In the genomic region with DNA sequence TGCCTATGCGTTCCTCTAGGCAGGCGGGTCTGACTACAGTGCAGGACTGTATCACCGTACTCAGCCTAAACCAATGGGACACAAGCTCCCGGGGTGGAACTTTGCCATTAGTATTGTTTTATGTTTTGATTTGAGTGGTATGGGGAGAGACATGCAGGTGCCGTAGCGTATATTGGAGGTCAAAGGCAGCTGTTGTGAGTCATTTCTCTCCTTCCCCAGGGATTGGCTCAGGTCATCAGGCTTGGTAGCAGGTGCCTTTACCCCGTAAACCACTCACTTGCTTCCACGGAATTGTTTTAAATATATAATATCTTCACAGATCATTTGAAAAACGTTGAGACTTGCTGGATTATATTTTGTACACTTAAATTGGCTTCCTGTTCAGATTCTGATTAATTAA, we compare ENCODE assay signal across 22 mouse cellular contexts. TPM values are rescaled to one million over a fixed set of nuclear protein-coding genes. Genes with fewer than 3 reads are reported as not detected.
DNase-seq lines count a peak whose midpoint lies in the region; ATAC-seq and TF ChIP-seq lines count a peak whose summit lies in the region.
"Had no signal": no experiment of that assay in that cellular context is flagged by ENCODE, and none has a peak within 500 bp of the region (broad histone marks: within the 10 kb centered on the region; RNA-seq: fewer than 3 reads in every experiment).

No protein-coding gene starts in this region.

- peak; percentile 22 for DNase-seq in heart, adult 11 months
- DNase-seq in heart, postnatal 10 days = no peak
- DNase-seq in A20 (ENCODE audit: low read depth, low spot score) (peak; percentile 39), CH12.LX (ENCODE audit: extremely low read depth) (peak; percentile 79)
- no peak for DNase-seq in gastrocnemius, adult 18-20 months (ENCODE audit: low spot score)
- DNase-seq: adrenal gland, adult 2 months; adrenal gland, adult 8-10 months; adrenal gland, postnatal 10 days; adrenal gland, postnatal 14 days; adrenal gland, postnatal 25 days; adrenal gland, postnatal 36 days; B cell, adult 2 months; cerebellum, adult 11 months; cerebellum, adult 11-12 months; cerebellum, adult 18-20 months; cerebellum, adult 2 months; cerebellum, adult 8-10 months had no signal

- no peaks in the 10 kb centered on the region for H3K36me3 ChIP-seq in CH12.LX (replicated peaks in 1 of 2; ENCODE audit: control insufficient read depth in 1 of 2, insufficient read depth in 1 of 2, low read length in 1 of 2)
- H3K36me3 ChIP-seq: G1E had no signal

- TF ChIP-seq CTCF in CH12.LX (conservative IDR thresholded peaks at IDR 0.05 in 1 of 2, IDR thresholded peaks at IDR 0.05 in 1 of 2; ENCODE audit: low read depth in 2 of 2, low read length in 2 of 2) = no peak

- TF ChIP-seq EP300 in CH12.LX (IDR thresholded peaks at IDR 0.05; ENCODE audit: low read length) = peak; percentile 93

- H3K27ac ChIP-seq in CH12.LX (ENCODE audit: insufficient read depth, low read depth) = no peak overlapping the region

- H3K9me3 ChIP-seq in CH12.LX (replicated peaks; ENCODE audit: low read length) = peaks cover 10% of the 10 kb centered on the region

- dilution Hi-C loops in CH12.LX (cut with MboI; ENCODE audit: extremely low pct_ligation_motif_present, extremely low pct_unique_long_range_greater_than_20kb, low sequenced_read_pairs) = no loop called here

- TF ChIP-seq POLR2A in CH12.LX (IDR thresholded peaks at IDR 0.05; ENCODE audit: low read depth, low read length) = no peak

- peaks cover 8 to 40% of the 10 kb centered on the region in 2 experiments for H3K4me1 ChIP-seq in CH12.LX (ENCODE audit: control insufficient read depth in 1 of 2, insufficient read depth in 2 of 2)

- no peak overlapping the region for H3K4me3 ChIP-seq in CH12.LX (replicated peaks in 1 of 3; ENCODE audit: low read depth in 2 of 3, low read length in 2 of 3, poor library complexity in 1 of 3)

- no peak for ATAC-seq in monocyte, adult 5-6 weeks (replicated peaks; ENCODE audit: insufficient number of reproducible peaks, low FRiP score, low TSS enrichment, poor library complexity, severe bottlenecking)
- ATAC-seq: activated CD4-positive, CD25-positive, alpha-beta regulatory T cell, adult 4 months; CD4-positive, CD25-positive, alpha-beta regulatory T cell, adult 4 months; Patski had no signal

- intact Hi-C loops in heart, postnatal 10 days (cut with DNase I) = no loop called here

- no peaks in the 10 kb centered on the region for H3K79me2 ChIP-seq in CH12.LX (replicated peaks; ENCODE audit: control insufficient read depth, extremely low read depth, insufficient read depth, poor library complexity, severe bottlenecking)

- peak overlapping the region; percentile 62; the same call in 1 of the 2 replicates for H3K4me2 ChIP-seq in CH12.LX (ENCODE audit: insufficient read depth, low read depth, poor library complexity, severe bottlenecking)

- TF ChIP-seq RAD21 in CH12.LX (IDR thresholded peaks at IDR 0.05; ENCODE audit: low read depth, low read length) = no peak; the same call in 1 of the 2 replicates

- H3K9ac ChIP-seq in CH12.LX (ENCODE audit: insufficient read depth, low read depth) = no peak overlapping the region

- in situ Hi-C loops in CH12.LX (cut with MboI; ENCODE audit: low pct_ligation_motif_present, low pct_unique_long_range_greater_than_20kb, low sequenced_read_pairs) = no loop called here

- H3K27me3 ChIP-seq in CH12.LX (replicated peaks) = no peaks in the 10 kb centered on the region

TF ChIP-seq in CH12.LX, 34 proteins besides CTCF, POLR2A, EP300 and RAD21:
- TF ChIP-seq IRF4 (IDR thresholded peaks at IDR 0.05; ENCODE audit: low read depth, low read length) = peak; percentile 72
- 0 out of 2 replicates have a peak, but pooled peaks have one; percentile 25 for TF ChIP-seq RCOR1 (conservative IDR thresholded peaks at IDR 0.05; ENCODE audit: low read depth, low read length)
- peak; percentile 69; the same call in 1 of the 2 replicates for TF ChIP-seq TCF12 (IDR thresholded peaks at IDR 0.05; ENCODE audit: low read depth, low read length)
- no peak for TF ChIP-seq CHD2 (IDR thresholded peaks at IDR 0.05; ENCODE audit: low read length)
- no peak for TF ChIP-seq ZKSCAN1 (IDR thresholded peaks at IDR 0.05; ENCODE audit: borderline replicate concordance, low read depth, low read length)
- no peak for TF ChIP-seq GABPA (IDR thresholded peaks at IDR 0.05; ENCODE audit: insufficient replicate concordance, low read depth, low read length)
- TF ChIP-seq JUND (conservative IDR thresholded peaks at IDR 0.05; ENCODE audit: low read depth, low read length) = peak; percentile 87
- no peak for TF ChIP-seq E2F4 (IDR thresholded peaks at IDR 0.05; ENCODE audit: insufficient replicate concordance, low read depth, low read length)
- TF ChIP-seq JUN (IDR thresholded peaks at IDR 0.05; ENCODE audit: insufficient read depth, low read depth, low read length) = peak; percentile 60; the same call in 1 of the 2 replicates
- TF ChIP-seq MEF2A (IDR thresholded peaks at IDR 0.05; ENCODE audit: borderline replicate concordance, low read depth, low read length) = 0 out of 2 replicates have a peak, but pooled peaks have one; percentile 22
- no peak for TF ChIP-seq ZNF384 (IDR thresholded peaks at IDR 0.05; ENCODE audit: low read depth, low read length)
- TF ChIP-seq BHLHE40 (IDR thresholded peaks at IDR 0.05; ENCODE audit: low read depth, low read length) = peak; percentile 88
- peak; percentile 52 for TF ChIP-seq ETS1 (conservative IDR thresholded peaks at IDR 0.05; ENCODE audit: low read depth, low read length)
TF ChIP-seq in CH12.LX: peak in this region for 8.

RNA-seq across cellular contexts. Expression of a gene that starts 58.1 kb away (rescaled TPM):
- total RNA-seq in heart, postnatal 10 days (2021) = 100 to 1,000 TPM; 123 to 136 TPM
- total RNA-seq in CH12.LX (2012; rRNA removed) = 82.8 and 99.9 TPM in 2 replicates
- total RNA-seq in CH12.LX (2014; rRNA removed) = 116 and 142 TPM in 2 replicates
- 118 and 123 TPM in 2 replicates for polyA plus RNA-seq in CH12.LX (2012; ENCODE audit: insufficient read length, low read depth)
- 61.8 to 160 TPM (median 77.5 TPM) in 3 replicates for total RNA-seq in monocyte, adult 5-6 weeks (2017)
- 100 to 1,000 TPM; 141 to 146 TPM for total RNA-seq in gastrocnemius, adult 18-20 months (2021)

Comparison
In these comparisons a context has a peak if more than half of its experiments do, and no peak if none do; other contexts are left out.
1. DNase-seq: peak in heart, adult 11 months (single experiment), A20 (single experiment) and CH12.LX (single experiment); none in heart, postnatal 10 days (0 of 2) and gastrocnemius, adult 18-20 months (single experiment).